Mouse (Mus musculus): ENCODE data around the gene Stmn1. TPM values are rescaled to one million over a fixed set of nuclear protein-coding genes. Genes with fewer than 3 reads are reported as not detected.

The Stmn1 gene
- polyA plus RNA-seq, 1 experiment from 2014 or later: 896 TPM

- no peak overlapping the region for H3K27ac ChIP-seq (ENCODE audit: low read depth, low read length)
- H3K4me2 ChIP-seq: no peak overlapping the region
- peaks cover 11% of the 10 kb centered on the region for H3K4me1 ChIP-seq (replicated peaks; ENCODE audit: control insufficient read depth, insufficient read depth, low read length)
- no peaks in the 10 kb centered on the region for H3K9me3 ChIP-seq (ENCODE audit: control insufficient read depth, low read length)
- no peak overlapping the region for H3K9ac ChIP-seq (ENCODE audit: low read depth, low read length)
- no peak overlapping the region for H3K4me3 ChIP-seq (ENCODE audit: low read depth, low read length)
- ATAC-seq (replicated peaks; ENCODE audit: low FRiP score) (no peak), DNase-seq (ENCODE audit: low spot score) (no peak)
- H3K36me3 ChIP-seq (ENCODE audit: control insufficient read depth, insufficient read depth, low read length): no peaks in the 10 kb centered on the region
- WGBS: 72% methylated on average over 9 of the region's 9 CpGs
- peaks cover 17% of the 10 kb centered on the region for H3K27me3 ChIP-seq (replicated peaks; ENCODE audit: control insufficient read depth, insufficient read depth, low read length)
Observed at GRCm38 (mm10) chr4:134451484-134451883, 16.6 kb upstream of the Stmn1 start.

GRCm38 (mm10) chr4:134453619-134454400 is 14.3 kb upstream of the Stmn1 start:
- 41% methylated on average over 34 of the region's 34 CpGs for WGBS
- H3K27me3 ChIP-seq (replicated peaks; ENCODE audit: control insufficient read depth, insufficient read depth, low read length): peaks cover 14% of the 10 kb centered on the region
- H3K4me2 ChIP-seq: peak overlapping the region; percentile 1; the same call in 1 of the 2 replicates
- no peak overlapping the region for H3K27ac ChIP-seq (ENCODE audit: low read depth, low read length)
- H3K36me3 ChIP-seq (ENCODE audit: control insufficient read depth, insufficient read depth, low read length): no peaks in the 10 kb centered on the region
- ATAC-seq (replicated peaks; ENCODE audit: low FRiP score): no peak
- no peaks in the 10 kb centered on the region for H3K9me3 ChIP-seq (ENCODE audit: control insufficient read depth, low read length)
- no peak overlapping the region for H3K4me3 ChIP-seq (ENCODE audit: low read depth, low read length)
- DNase-seq (ENCODE audit: low spot score): no peak
- peaks cover 16% of the 10 kb centered on the region for H3K4me1 ChIP-seq (replicated peaks; ENCODE audit: control insufficient read depth, insufficient read depth, low read length)
- H3K9ac ChIP-seq (ENCODE audit: low read depth, low read length): no peak overlapping the region

GRCm38 (mm10) chr4:134455310-134455709 is 12.8 kb upstream of the Stmn1 start:
- Histone ChIP-seq H3K4me1 (replicated peaks; ENCODE audit: control insufficient read depth, insufficient read depth, low read length) (peaks cover 24% of the 10 kb centered on the region), H3K4me3 (ENCODE audit: low read depth, low read length) (no peak overlapping the region), H3K9me3 (ENCODE audit: control insufficient read depth, low read length) (no peaks in the 10 kb centered on the region), H3K9ac (ENCODE audit: low read depth, low read length) (no peak overlapping the region), H3K27ac (ENCODE audit: low read depth, low read length) (no peak overlapping the region), H3K36me3 (ENCODE audit: control insufficient read depth, insufficient read depth, low read length) (no peaks in the 10 kb centered on the region), H3K4me2 (peak overlapping the region; percentile 4), H3K27me3 (replicated peaks; ENCODE audit: control insufficient read depth, insufficient read depth, low read length) (peaks cover 14% of the 10 kb centered on the region)
- ATAC-seq (replicated peaks; ENCODE audit: low FRiP score): no peak
- 24% methylated on average over 6 of the region's 6 CpGs for WGBS
- DNase-seq (ENCODE audit: low spot score): no peak

GRCm38 (mm10) chr4:134457130-134457825 is 10.8 kb upstream of the Stmn1 start:
- Histone ChIP-seq H3K4me3 (ENCODE audit: low read depth, low read length) (no peak overlapping the region), H3K36me3 (ENCODE audit: control insufficient read depth, insufficient read depth, low read length) (no peaks in the 10 kb centered on the region), H3K27me3 (replicated peaks; ENCODE audit: control insufficient read depth, insufficient read depth, low read length) (peaks cover 11% of the 10 kb centered on the region), H3K27ac (ENCODE audit: low read depth, low read length) (no peak overlapping the region), H3K9me3 (ENCODE audit: control insufficient read depth, low read length) (no peaks in the 10 kb centered on the region), H3K4me2 (0 out of 2 replicates have a peak overlapping the region, but pooled peaks have one; percentile 3), H3K4me1 (replicated peaks; ENCODE audit: control insufficient read depth, insufficient read depth, low read length) (peaks cover 25% of the 10 kb centered on the region), H3K9ac (ENCODE audit: low read depth, low read length) (no peak overlapping the region)
- DNase-seq (ENCODE audit: low spot score) (no peak), ATAC-seq (replicated peaks; ENCODE audit: low FRiP score) (peak; percentile 54; the same call in 1 of the 2 replicates)
- 32% methylated on average over 7 of the region's 7 CpGs for WGBS

GRCm38 (mm10) chr4:134458856-134459255 is 9.3 kb upstream of the Stmn1 start:
- 78% methylated on average over 5 of the region's 5 CpGs for WGBS
- Histone ChIP-seq H3K4me1 (replicated peaks; ENCODE audit: control insufficient read depth, insufficient read depth, low read length) (peaks cover 25% of the 10 kb centered on the region), H3K36me3 (ENCODE audit: control insufficient read depth, insufficient read depth, low read length) (no peaks in the 10 kb centered on the region), H3K4me2 (no peak overlapping the region), H3K9ac (ENCODE audit: low read depth, low read length) (no peak overlapping the region), H3K27me3 (replicated peaks; ENCODE audit: control insufficient read depth, insufficient read depth, low read length) (peaks cover 5% of the 10 kb centered on the region; the same call in 1 of the 2 replicates), H3K27ac (ENCODE audit: low read depth, low read length) (no peak overlapping the region), H3K9me3 (ENCODE audit: control insufficient read depth, low read length) (no peaks in the 10 kb centered on the region), H3K4me3 (ENCODE audit: low read depth, low read length) (no peak overlapping the region)
- DNase-seq (ENCODE audit: low spot score): no peak
- ATAC-seq (replicated peaks; ENCODE audit: low FRiP score): no peak

- Histone ChIP-seq H3K36me3 (ENCODE audit: control insufficient read depth, insufficient read depth, low read length) (no peaks in the 10 kb centered on the region), H3K4me2 (peak overlapping the region; percentile 7; the same call in 1 of the 2 replicates), H3K9me3 (ENCODE audit: control insufficient read depth, low read length) (no peaks in the 10 kb centered on the region), H3K27me3 (replicated peaks; ENCODE audit: control insufficient read depth, insufficient read depth, low read length) (peaks cover 2% of the 10 kb centered on the region; the same call in 1 of the 2 replicates), H3K4me3 (ENCODE audit: low read depth, low read length) (no peak overlapping the region), H3K27ac (ENCODE audit: low read depth, low read length) (peak overlapping the region; percentile 45), H3K4me1 (replicated peaks; ENCODE audit: control insufficient read depth, insufficient read depth, low read length) (peaks cover 24% of the 10 kb centered on the region), H3K9ac (ENCODE audit: low read depth, low read length) (no peak overlapping the region)
- ATAC-seq (replicated peaks; ENCODE audit: low FRiP score) (no peak; the same call in 1 of the 2 replicates), DNase-seq (ENCODE audit: low spot score) (no peak)
- WGBS: 31% methylated on average over 10 of the region's 10 CpGs
Observed at GRCm38 (mm10) chr4:134460277-134460676, 7.8 kb upstream of the Stmn1 start.

- H3K36me3 ChIP-seq (ENCODE audit: control insufficient read depth, insufficient read depth, low read length): no peaks in the 10 kb centered on the region
- H3K4me2 ChIP-seq: no peak overlapping the region
- DNase-seq (ENCODE audit: low spot score) (no peak), ATAC-seq (replicated peaks; ENCODE audit: low FRiP score) (no peak)
- peaks cover 24% of the 10 kb centered on the region for H3K4me1 ChIP-seq (replicated peaks; ENCODE audit: control insufficient read depth, insufficient read depth, low read length)
- no peak overlapping the region for H3K9ac ChIP-seq (ENCODE audit: low read depth, low read length)
- no peaks in the 10 kb centered on the region; the same call in 1 of the 2 replicates for H3K27me3 ChIP-seq (replicated peaks; ENCODE audit: control insufficient read depth, insufficient read depth, low read length)
- no peaks in the 10 kb centered on the region for H3K9me3 ChIP-seq (ENCODE audit: control insufficient read depth, low read length)
- no peak overlapping the region for H3K27ac ChIP-seq (ENCODE audit: low read depth, low read length)
- WGBS: 68% methylated on average over 5 of the region's 5 CpGs
- no peak overlapping the region for H3K4me3 ChIP-seq (ENCODE audit: low read depth, low read length)
Observed at GRCm38 (mm10) chr4:134461252-134461651, 6.9 kb upstream of the Stmn1 start.

- Histone ChIP-seq H3K9ac (ENCODE audit: low read depth, low read length) (no peak overlapping the region; the same call in 1 of the 2 replicates), H3K27me3 (replicated peaks; ENCODE audit: control insufficient read depth, insufficient read depth, low read length) (no peaks in the 10 kb centered on the region), H3K4me1 (replicated peaks; ENCODE audit: control insufficient read depth, insufficient read depth, low read length) (peaks cover 12% of the 10 kb centered on the region), H3K4me3 (ENCODE audit: low read depth, low read length) (no peak overlapping the region), H3K9me3 (ENCODE audit: control insufficient read depth, low read length) (no peaks in the 10 kb centered on the region), H3K4me2 (no peak overlapping the region), H3K27ac (ENCODE audit: low read depth, low read length) (no peak overlapping the region), H3K36me3 (ENCODE audit: control insufficient read depth, insufficient read depth, low read length) (peaks cover under 1% of the 10 kb centered on the region)
- WGBS: 46% methylated on average over 12 of the region's 12 CpGs
- ATAC-seq (replicated peaks; ENCODE audit: low FRiP score) (no peak), DNase-seq (ENCODE audit: low spot score) (no peak)
Observed at GRCm38 (mm10) chr4:134465789-134466188, 2.3 kb upstream of the Stmn1 start.
